Mouse (Mus musculus) lung, postnatal 0 days (tissue): Measurements from ENCODE around the gene Nr1h3. TPM values are rescaled to one million over a fixed set of nuclear protein-coding genes. Genes with fewer than 3 reads are reported as not detected.
A peak's percentile ranks its signal among the peaks of the same experiment; 100 is the strongest.

ENCODE experiments used
- ATAC-seq: fragments of 200-750 bp; cut with Nextera tagmentation; 2 replicates; pipeline ENCODE4 v1.8.0; 2017; ENCODE audit warnings: moderate library complexity
- DNase-seq: peaks from one replicate; pipeline ENCODE4 v3.0.0-alpha.2; 2016; ENCODE audit warnings: low spot score
- H3K27ac ChIP-seq: fragments of 300-500 bp; sonication (generic); 2 replicates; pipeline ENCODE4 v1.5.1; 2014; ENCODE audit warnings: antibody characterized with exemption, mild to moderate bottlenecking, low read length, mixed read lengths
- H3K27me3 ChIP-seq: fragments of 300-500 bp; sonication (generic); replicated peaks from 2 replicates; pipeline ENCODE4 v1.6.1; 2014; ENCODE audit warnings: low read length, mixed read lengths; ENCODE audit not compliant: insufficient read depth
- H3K36me3 ChIP-seq: fragments of 300-500 bp; sonication (generic); 2 replicates; pipeline ENCODE4 v1.6.1; 2014; ENCODE audit warnings: low read length, mixed read lengths; ENCODE audit not compliant: insufficient read depth
- H3K4me1 ChIP-seq: fragments of 300-500 bp; sonication (generic); 2 replicates; pipeline ENCODE4 v1.6.1; 2014; ENCODE audit warnings: antibody characterized with exemption, low read depth, low read length, mixed read lengths; ENCODE audit not compliant: insufficient read depth
- H3K4me2 ChIP-seq: fragments of 300-500 bp; sonication (generic); replicated peaks from 2 replicates; pipeline ENCODE4 v1.6.1; 2014; ENCODE audit warnings: low read depth, mild to moderate bottlenecking, low read length, moderate library complexity, mixed read lengths
- H3K4me3 ChIP-seq: fragments of 300-500 bp; sonication (generic); 2 replicates; pipeline ENCODE4 v1.5.1; 2014; ENCODE audit warnings: low read depth, low read length
- H3K9ac ChIP-seq: fragments of 300-500 bp; sonication (generic); replicated peaks from 2 replicates; pipeline ENCODE4 v1.6.1; 2014; ENCODE audit warnings: low read depth, mild to moderate bottlenecking
- H3K9me3 ChIP-seq: fragments of 300-500 bp; sonication (generic); 2 replicates; pipeline ENCODE4 v1.6.1; 2016; ENCODE audit warnings: low read length, mixed read lengths
- CTCF ChIP-seq: IDR thresholded peaks from 2 replicates; pipeline ENCODE4 v1.5.1; 2016; ENCODE audit warnings: antibody characterized with exemption, mild to moderate bottlenecking
- EP300 ChIP-seq: IDR thresholded peaks from 2 replicates; pipeline ENCODE4 v1.6.1; 2016; ENCODE audit warnings: antibody characterized with exemption, mild to moderate bottlenecking, control low read depth
- WGBS: fragments of 180-500 bp; shearing (Covaris S2); extraction: QIAGEN DNeasy Blood & Tissue Kit; methylation state at CpG from one replicate; pipeline ENCODE4 v1.1.7; 2014; 5-methylcytosine and 5-hydroxymethylcytosine counted together
- polyA plus RNA-seq: library from polyadenylated mRNA; unstranded; fragments of >200 nt; fragmentation: Nextera tagmentation; extraction: Ambion mirVana; gene quantifications from 2 replicates; pipeline ENCODE4 v1.2.1, GENCODE M21; 2015

The Nr1h3 gene
- polyA plus RNA-seq, 1 experiment from 2014 or later, result 31.0 TPM

- Histone ChIP-seq H3K9ac (no peak overlapping the region), H3K4me2 (no peak overlapping the region), H3K36me3 (peaks cover 18% of the 10 kb centered on the region), H3K9me3 (no peaks in the 10 kb centered on the region), H3K4me3 (no peak overlapping the region), H3K4me1 (no peaks in the 10 kb centered on the region), H3K27me3 (no peaks in the 10 kb centered on the region), H3K27ac (no peak overlapping the region)
- TF ChIP-seq CTCF (peak; percentile 32), EP300 (no peak)
- no peak for DNase-seq
- no peak for ATAC-seq
These were observed 10.7 kb upstream of the Nr1h3 start for GRCm38 (mm10) chr2:91213311-91213710.

- peaks cover 14% of the 10 kb centered on the region; the same call in 1 of the 2 replicates for H3K4me1 ChIP-seq
- TF ChIP-seq CTCF, result no peak
- no peak for TF ChIP-seq EP300
- DNase-seq, result no peak
- no peak overlapping the region for H3K27ac ChIP-seq
- H3K9me3 ChIP-seq, result no peaks in the 10 kb centered on the region
- H3K9ac ChIP-seq, result no peak overlapping the region
- no peak overlapping the region for H3K4me2 ChIP-seq
- peaks cover 30% of the 10 kb centered on the region for H3K36me3 ChIP-seq
- 83% methylated on average over 9 of the region's 9 CpGs for WGBS
- no peak overlapping the region for H3K4me3 ChIP-seq
- H3K27me3 ChIP-seq, result no peaks in the 10 kb centered on the region
- ATAC-seq, result no peak
These were observed 3.7 kb upstream of the Nr1h3 start for GRCm38 (mm10) chr2:91206254-91206775.

- WGBS, result 11% methylated on average over 20 of the region's 20 CpGs
- peaks cover 14% of the 10 kb centered on the region; the same call in 1 of the 2 replicates for H3K4me1 ChIP-seq
- H3K9me3 ChIP-seq, result no peaks in the 10 kb centered on the region
These were observed 480 bp upstream of the Nr1h3 start for GRCm38 (mm10) chr2:91202972-91203656.

GRCm38 (mm10) chr2:91198888-91199287 lies 3.7 kb downstream of the Nr1h3 start:
- H3K27me3 ChIP-seq, result no peaks in the 10 kb centered on the region
- 81% methylated on average over 3 of the region's 3 CpGs for WGBS
- no peak for DNase-seq

More at GRCm38 (mm10) chr2:91202972-91203656, 480 bp upstream of the Nr1h3 start:
- Histone ChIP-seq H3K36me3 (peaks cover 15% of the 10 kb centered on the region), H3K4me3 (peak overlapping the region; percentile 60), H3K9ac (peak overlapping the region; percentile 83), H3K4me2 (peak overlapping the region; percentile 72), H3K27me3 (no peaks in the 10 kb centered on the region), H3K27ac (peak overlapping the region; percentile 87; the same call in 1 of the 2 replicates)
- TF ChIP-seq CTCF, result no peak
- 0 out of 2 replicates have a peak, but pooled peaks have one; percentile 5 for TF ChIP-seq EP300
- ATAC-seq, result no peak
- no peak for DNase-seq

GRCm38 (mm10) chr2:91196577-91197001 lies 6.0 kb downstream of the Nr1h3 start:
- 22% methylated on average over 3 of the region's 3 CpGs for WGBS
- Histone ChIP-seq H3K4me2 (no peak overlapping the region), H3K36me3 (no peaks in the 10 kb centered on the region), H3K4me1 (peaks cover 1% of the 10 kb centered on the region; the same call in 1 of the 2 replicates), H3K27me3 (no peaks in the 10 kb centered on the region), H3K9ac (no peak overlapping the region), H3K9me3 (no peaks in the 10 kb centered on the region), H3K4me3 (no peak overlapping the region), H3K27ac (peak overlapping the region; percentile 66)
- TF ChIP-seq CTCF, result no peak
- no peak for TF ChIP-seq EP300
- DNase-seq, result peak; percentile 70
- ATAC-seq, result peak; percentile 23

More at GRCm38 (mm10) chr2:91198888-91199287, 3.7 kb downstream of the Nr1h3 start:
- Histone ChIP-seq H3K4me3 (no peak overlapping the region), H3K4me2 (no peak overlapping the region), H3K9me3 (no peaks in the 10 kb centered on the region), H3K9ac (no peak overlapping the region), H3K36me3 (no peaks in the 10 kb centered on the region), H3K27ac (no peak overlapping the region), H3K4me1 (peaks cover 14% of the 10 kb centered on the region; the same call in 1 of the 2 replicates)
- ATAC-seq, result no peak
- TF ChIP-seq EP300 (no peak), CTCF (no peak)

- Histone ChIP-seq H3K36me3 (no peaks in the 10 kb centered on the region), H3K27me3 (no peaks in the 10 kb centered on the region), H3K27ac (peak overlapping the region; percentile 87), H3K4me1 (no peaks in the 10 kb centered on the region), H3K9me3 (no peaks in the 10 kb centered on the region), H3K4me2 (peak overlapping the region; percentile 57), H3K4me3 (peak overlapping the region; percentile 38), H3K9ac (peak overlapping the region; percentile 35)
- WGBS, result 1% methylated on average over 22 of the region's 27 CpGs
- DNase-seq (peak; percentile 95), ATAC-seq (peak; percentile 87)
- peak; percentile 62; the same call in 1 of the 2 replicates for TF ChIP-seq EP300
- peak; percentile 98 for TF ChIP-seq CTCF
These were observed 7.9 kb downstream of the Nr1h3 start for GRCm38 (mm10) chr2:91194624-91195332.
